Mouse (Mus musculus) bone marrow macrophage, adult 2 months (primary cell): ENCODE measurements around the gene Zbtb22.

Experiments
- CTCF ChIP-seq: IDR thresholded peaks from 2 replicates; pipeline ENCODE4 v1.5.1; 2012; ENCODE audit warnings: low read depth, mild to moderate bottlenecking, low read length, moderate library complexity
- POLR2A ChIP-seq: IDR thresholded peaks from 2 replicates; pipeline ENCODE4 v1.6.1; 2012; ENCODE audit warnings: mild to moderate bottlenecking, low read depth, low read length, borderline replicate concordance

DNA sequence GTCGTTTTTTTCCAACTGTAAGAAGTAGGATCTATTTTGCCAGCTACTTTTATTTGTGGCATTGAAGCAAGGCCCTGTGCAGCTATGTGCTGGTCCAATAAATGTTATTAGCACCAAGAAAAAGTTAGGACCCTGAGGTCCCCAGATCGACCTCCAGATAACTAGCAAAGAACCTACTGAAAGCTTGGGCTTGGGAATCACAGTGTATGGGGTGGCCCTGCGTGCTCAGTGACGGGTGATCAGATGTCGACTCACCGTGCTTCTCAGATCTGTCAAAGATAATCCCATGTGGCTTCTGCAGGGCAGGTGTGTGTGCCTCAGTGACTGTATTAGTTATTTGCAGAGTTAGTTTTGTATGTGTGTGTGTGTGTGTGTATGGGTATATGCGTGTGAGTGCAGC, 5.7 kb downstream of the Zbtb22 start:
- TF ChIP-seq POLR2A: no peak
- no peak for TF ChIP-seq CTCF
